14 mouse cellular contexts compared by ENCODE assay signal in the genomic region with DNA sequence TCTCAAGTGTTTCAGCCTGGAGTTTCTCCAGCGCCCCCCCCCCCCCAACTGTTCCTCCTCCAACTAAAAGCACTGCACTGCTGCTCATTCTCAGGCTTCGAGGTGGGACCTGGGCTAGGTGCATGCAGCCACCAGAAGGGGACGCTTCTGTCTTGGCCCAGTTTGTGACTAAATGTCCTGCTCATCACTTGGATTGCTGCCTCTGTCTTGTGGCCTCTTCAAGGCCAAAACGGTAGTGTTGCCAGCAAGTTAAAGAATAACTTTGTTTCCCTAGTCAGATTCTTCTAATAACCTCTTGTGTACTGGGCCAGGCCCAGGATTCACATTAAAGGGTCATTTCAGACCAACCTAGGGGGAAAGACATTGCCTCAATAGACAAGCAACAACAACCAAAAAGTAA.
DNase-seq lines count a peak whose midpoint lies in the region; ATAC-seq and TF ChIP-seq lines count a peak whose summit lies in the region.
"Had no signal": no experiment of that assay in that cellular context is flagged by ENCODE, and none has a peak within 500 bp of the region (broad histone marks: within the 10 kb centered on the region; RNA-seq: fewer than 3 reads in every experiment).

No protein-coding gene starts in this region.

- H3K27me3 ChIP-seq in heart, embryonic 10.5 days (ENCODE audit: insufficient read depth, poor library complexity, severe bottlenecking): no peaks in the 10 kb centered on the region
- H3K27me3 ChIP-seq in liver, postnatal 0 days (ENCODE audit: insufficient read depth, low read length): no peaks in the 10 kb centered on the region
- H3K27me3 ChIP-seq in liver, embryonic 12.5 days (replicated peaks): no peaks in the 10 kb centered on the region
- no peaks in the 10 kb centered on the region for H3K27me3 ChIP-seq in midbrain, embryonic 14.5 days (ENCODE audit: control insufficient read depth, insufficient read depth, low read length)
- H3K27me3 ChIP-seq: liver, embryonic 15.5 days; midbrain, embryonic 12.5 days had no signal

- H3K4me2 ChIP-seq in liver, postnatal 0 days (ENCODE audit: low read depth, low read length): no peak overlapping the region
- H3K4me2 ChIP-seq in liver, embryonic 12.5 days: no peak overlapping the region
- H3K4me2 ChIP-seq in midbrain, embryonic 14.5 days (ENCODE audit: low read length): no peak overlapping the region
- H3K4me2 ChIP-seq: forebrain, embryonic 12.5 days; liver, embryonic 15.5 days; midbrain, embryonic 12.5 days had no signal

- ATAC-seq in liver, postnatal 0 days: no peak
- no peak for ATAC-seq in liver, embryonic 12.5 days
- ATAC-seq in midbrain, embryonic 14.5 days (ENCODE audit: low FRiP score, low TSS enrichment): no peak

- DNase-seq in heart, embryonic 10.5 days (ENCODE audit: low spot score): no peak
- DNase-seq in heart, adult 9 months (ENCODE audit: low spot score in 2 of 2): no peak
- DNase-seq in liver, postnatal 0 days: no peak
- DNase-seq in kidney, adult 9 months: peak; percentile 95
- DNase-seq in testis, postnatal 10 days (ENCODE audit: low spot score): peak; percentile 56
- no peak for DNase-seq in spleen, postnatal 14 days (ENCODE audit: low spot score in 2 of 2)
- no peak for DNase-seq in midbrain, embryonic 14.5 days
- DNase-seq: cerebellum, adult 18-20 months; gastrocnemius, postnatal 10 days; left cerebral cortex, postnatal 4 days had no signal

- peaks cover 6% of the 10 kb centered on the region for H3K36me3 ChIP-seq in heart, embryonic 10.5 days
- H3K36me3 ChIP-seq in liver, postnatal 0 days (replicated peaks; ENCODE audit: insufficient read depth, low read length): peaks cover 2% of the 10 kb centered on the region; the same call in 1 of the 2 replicates
- H3K36me3 ChIP-seq in liver, embryonic 12.5 days: peaks cover 27% of the 10 kb centered on the region; the same call in 1 of the 2 replicates
- H3K36me3 ChIP-seq in midbrain, embryonic 14.5 days (ENCODE audit: control insufficient read depth, insufficient read depth, low read length): no peaks in the 10 kb centered on the region

- peak overlapping the region; percentile 23; the same call in 1 of the 2 replicates for H3K27ac ChIP-seq in heart, embryonic 10.5 days
- no peak overlapping the region for H3K27ac ChIP-seq in liver, postnatal 0 days (ENCODE audit: low read depth)
- H3K27ac ChIP-seq in liver, embryonic 12.5 days: no peak overlapping the region
- no peak overlapping the region for H3K27ac ChIP-seq in midbrain, embryonic 14.5 days (replicated peaks; ENCODE audit: low read depth, low read length)
- H3K27ac ChIP-seq: forebrain, embryonic 12.5 days; liver, embryonic 15.5 days; midbrain, embryonic 12.5 days had no signal

- no peaks in the 10 kb centered on the region for H3K9me3 ChIP-seq in heart, embryonic 10.5 days
- H3K9me3 ChIP-seq in liver, postnatal 0 days (ENCODE audit: low read length): no peaks in the 10 kb centered on the region
- no peaks in the 10 kb centered on the region for H3K9me3 ChIP-seq in liver, embryonic 12.5 days (replicated peaks)
- H3K9me3 ChIP-seq in midbrain, embryonic 14.5 days (ENCODE audit: control insufficient read depth, low read length): no peaks in the 10 kb centered on the region
- H3K9me3 ChIP-seq: forebrain, embryonic 12.5 days; liver, embryonic 15.5 days; midbrain, embryonic 12.5 days had no signal

- H3K9ac ChIP-seq in liver, postnatal 0 days (replicated peaks): no peak overlapping the region; the same call in 1 of the 2 replicates
- H3K9ac ChIP-seq in liver, embryonic 12.5 days: no peak overlapping the region
- H3K9ac ChIP-seq in midbrain, embryonic 14.5 days (replicated peaks; ENCODE audit: low read length): no peak overlapping the region
- H3K9ac ChIP-seq: forebrain, embryonic 12.5 days; liver, embryonic 15.5 days; midbrain, embryonic 12.5 days had no signal

- WGBS in heart, embryonic 10.5 days: 52% methylated on average over 4 of the region's 4 CpGs
- WGBS in liver, postnatal 0 days (ENCODE audit: insufficient replicate concordance): 57% methylated on average over 4 of the region's 4 CpGs
- 82% methylated on average over 4 of the region's 4 CpGs for whole genome bisulfite sequencing in liver, embryonic 12.5 days (ENCODE audit: insufficient replicate concordance)
- WGBS in midbrain, embryonic 14.5 days: 81% methylated on average over 4 of the region's 4 CpGs

- no peak overlapping the region for H3K4me3 ChIP-seq in heart, embryonic 10.5 days
- no peak overlapping the region for H3K4me3 ChIP-seq in liver, postnatal 0 days (ENCODE audit: low read depth, low read length)
- H3K4me3 ChIP-seq in liver, embryonic 12.5 days: no peak overlapping the region
- H3K4me3 ChIP-seq in midbrain, embryonic 14.5 days (replicated peaks; ENCODE audit: low read depth, low read length): no peak overlapping the region
- H3K4me3 ChIP-seq: forebrain, embryonic 12.5 days; liver, embryonic 15.5 days; midbrain, embryonic 12.5 days had no signal

- TF ChIP-seq EP300 in liver, postnatal 0 days (IDR thresholded peaks at IDR 0.05; ENCODE audit: low read depth): no peak

- peak; percentile 20; the same call in 1 of the 2 replicates for TF ChIP-seq CTCF in liver, postnatal 0 days (IDR thresholded peaks at IDR 0.05; ENCODE audit: low read depth)

- peaks cover 29% of the 10 kb centered on the region for H3K4me1 ChIP-seq in heart, embryonic 10.5 days
- 0 out of 2 replicates have a peak, but pooled peaks cover 17% of the 10 kb centered on the region for H3K4me1 ChIP-seq in liver, postnatal 0 days (ENCODE audit: insufficient read depth)
- H3K4me1 ChIP-seq in liver, embryonic 12.5 days: peaks cover 5% of the 10 kb centered on the region; the same call in 1 of the 2 replicates
- H3K4me1 ChIP-seq in midbrain, embryonic 14.5 days (ENCODE audit: control insufficient read depth, insufficient read depth, low read length): 0 out of 2 replicates have a peak, but pooled peaks cover 4% of the 10 kb centered on the region

Comparison
In these comparisons a context has a peak if more than half of its experiments do, and no peak if none do; other contexts are left out.
1. DNase-seq: peak in kidney, adult 9 months (single experiment) and testis, postnatal 10 days (single experiment); none in heart, embryonic 10.5 days (single experiment), heart, adult 9 months (0 of 2), liver, postnatal 0 days (single experiment), spleen, postnatal 14 days (0 of 2) and midbrain, embryonic 14.5 days (single experiment).